Mouse (Mus musculus) lung, embryonic 14.5 days (tissue): ENCODE data around the gene Rpl28. TPM values are rescaled to one million over a fixed set of nuclear protein-coding genes. Genes with fewer than 3 reads are reported as not detected.
A peak's percentile ranks its signal among the peaks of the same experiment; 100 is the strongest.

Experiments
- ATAC-seq: fragments of 200-750 bp; cut with Nextera tagmentation; 2 replicates; pipeline ENCODE4 v1.8.0; 2017; ENCODE audit warnings: mild to moderate bottlenecking, moderate TSS enrichment, moderate library complexity; ENCODE audit not compliant: insufficient read depth
- DNase-seq: peaks from one replicate; pipeline ENCODE4 v3.0.0-alpha.2; 2015
- H3K27ac ChIP-seq: fragments of 300-500 bp; sonication (generic); 2 replicates; pipeline ENCODE4 v1.5.1; 2014; ENCODE audit warnings: low read depth, mild to moderate bottlenecking, moderate library complexity
- H3K27me3 ChIP-seq: fragments of 300-500 bp; sonication (generic); 2 replicates; pipeline ENCODE4 v1.6.1; 2014; ENCODE audit warnings: low read length, control low read depth; ENCODE audit not compliant: insufficient read depth
- H3K36me3 ChIP-seq: fragments of 300-500 bp; sonication (generic); 2 replicates; pipeline ENCODE4 v1.6.1; 2014; ENCODE audit warnings: control low read depth; ENCODE audit not compliant: insufficient read depth
- H3K4me1 ChIP-seq: fragments of 300-500 bp; sonication (generic); 2 replicates; pipeline ENCODE4 v1.6.1; 2014; ENCODE audit warnings: antibody characterized with exemption, control low read depth; ENCODE audit not compliant: insufficient read depth
- H3K4me2 ChIP-seq: fragments of 300-500 bp; sonication (generic); 2 replicates; pipeline ENCODE4 v1.6.1; 2014; ENCODE audit warnings: mild to moderate bottlenecking
- H3K4me3 ChIP-seq: fragments of 300-500 bp; sonication (generic); 2 replicates; pipeline ENCODE4 v1.5.1; 2014; ENCODE audit warnings: low read depth, low read length
- H3K9ac ChIP-seq: fragments of 300-500 bp; sonication (generic); 2 replicates; pipeline ENCODE4 v1.6.1; 2014
- H3K9me3 ChIP-seq: fragments of 300-500 bp; sonication (generic); 2 replicates; pipeline ENCODE4 v1.6.1; 2016; ENCODE audit warnings: low read depth, low read length, control low read depth
- CTCF ChIP-seq: IDR thresholded peaks from 2 replicates; pipeline ENCODE4 v1.5.1; 2016; ENCODE audit warnings: antibody characterized with exemption, low read depth
- WGBS: fragments of 180-500 bp; shearing (Covaris S2); extraction: QIAGEN DNeasy Blood & Tissue Kit; methylation state at CpG from one replicate; pipeline ENCODE4 v1.1.7; 2014; 5-methylcytosine and 5-hydroxymethylcytosine counted together
- polyA plus RNA-seq: library from polyadenylated mRNA; unstranded; fragments of >200 nt; fragmentation: Nextera tagmentation; extraction: Ambion mirVana; gene quantifications from 2 replicates; pipeline ENCODE4 v1.2.1, GENCODE M21; 2014

Rpl28 gene
- 294 and 337 TPM in 2 replicates for polyA plus RNA-seq

GRCm38 (mm10) chr7:4792278-4793212 lies at the start of gene Rpl28:
Gene Rpl28 (plus strand): TSS chr7:4792874.
- Histone ChIP-seq H3K4me3 (peak within 1 kb of the TSS; percentile 81), H3K9me3 (no peaks in the 10 kb centered on the region), H3K27me3 (peaks cover 6% of the 10 kb centered on the region; the same call in 1 of the 2 replicates), H3K4me2 (peak within 1 kb of the TSS; percentile 81), H3K4me1 (peaks cover 5% of the 10 kb centered on the region; the same call in 1 of the 2 replicates), H3K36me3 (peaks cover 41% of the 10 kb centered on the region), H3K9ac (peak within 1 kb of the TSS; percentile 97), H3K27ac (peak within 1 kb of the TSS; percentile 98)
- 1% methylated on average over 54 of the region's 54 CpGs for WGBS
- TF ChIP-seq CTCF, result no peak
- DNase-seq (peak; percentile 99), ATAC-seq (peak; percentile 87)

DNA sequence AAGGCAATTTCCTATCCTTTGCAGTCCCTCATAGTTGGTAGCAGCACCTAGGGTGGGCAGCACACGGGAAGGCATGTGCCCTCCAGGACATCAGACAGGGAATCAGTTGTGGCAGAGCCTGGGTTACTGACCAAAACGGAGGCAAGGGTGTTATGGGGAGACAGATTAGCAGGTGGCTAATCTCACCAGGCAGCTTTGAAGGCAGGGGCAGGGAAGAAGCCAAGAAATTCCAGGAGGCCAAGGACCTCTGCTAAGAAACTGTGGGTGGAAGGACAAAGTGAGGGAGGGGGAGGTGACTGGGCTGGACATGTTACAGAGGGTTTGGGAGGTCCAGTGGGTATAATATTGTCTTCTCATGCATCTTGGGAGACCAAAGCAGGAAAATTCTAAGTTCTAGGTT lies 49.3 kb upstream of the Rpl28 start:
- H3K4me2 ChIP-seq, result peak overlapping the region; percentile 21; the same call in 1 of the 2 replicates
- H3K9ac ChIP-seq, result no peak overlapping the region
- H3K36me3 ChIP-seq, result peaks cover 39% of the 10 kb centered on the region
- H3K4me3 ChIP-seq, result no peak overlapping the region
- H3K27ac ChIP-seq, result no peak overlapping the region
- H3K4me1 ChIP-seq, result peaks cover 5% of the 10 kb centered on the region; the same call in 1 of the 2 replicates
- 53% methylated on average over 2 of the region's 2 CpGs for WGBS
- DNase-seq (peak; percentile 47), ATAC-seq (no peak)
- H3K9me3 ChIP-seq, result no peaks in the 10 kb centered on the region
- no peak for TF ChIP-seq CTCF
- no peaks in the 10 kb centered on the region for H3K27me3 ChIP-seq

DNA sequence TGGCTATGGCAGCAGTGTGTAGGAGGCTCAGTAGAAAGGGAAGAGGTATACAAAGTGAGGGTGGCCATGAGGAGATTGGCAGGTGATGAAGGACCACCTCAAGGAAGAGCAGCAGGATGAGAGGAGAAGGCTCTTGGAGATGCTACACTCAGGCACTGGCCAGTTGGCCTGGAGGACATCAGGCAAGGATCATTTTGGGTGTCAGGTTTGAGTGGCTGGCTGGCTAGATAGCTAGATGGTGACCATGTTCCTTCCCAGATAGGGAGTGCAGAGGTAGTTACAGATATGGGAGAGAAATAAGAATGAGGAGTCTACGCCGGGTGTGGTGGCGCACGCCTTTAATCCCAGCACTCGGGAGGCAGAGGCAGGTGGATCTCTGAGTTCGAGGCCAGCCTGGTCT lies 47.8 kb upstream of the Rpl28 start:
- DNase-seq, result no peak
- Histone ChIP-seq H3K36me3 (peaks cover 39% of the 10 kb centered on the region), H3K4me2 (no peak overlapping the region), H3K4me1 (no peaks in the 10 kb centered on the region), H3K9me3 (no peaks in the 10 kb centered on the region), H3K27me3 (no peaks in the 10 kb centered on the region), H3K4me3 (no peak overlapping the region), H3K27ac (no peak overlapping the region), H3K9ac (no peak overlapping the region)
- WGBS, result 96% methylated on average over 6 of the region's 6 CpGs
- TF ChIP-seq CTCF, result no peak
- ATAC-seq, result no peak

GRCm38 (mm10) chr7:4746326-4746980 lies 46.2 kb upstream of the Rpl28 start:
- H3K27ac ChIP-seq, result no peak overlapping the region
- peaks cover 39% of the 10 kb centered on the region for H3K36me3 ChIP-seq
- no peak for ATAC-seq
- H3K4me3 ChIP-seq, result no peak overlapping the region
- H3K9ac ChIP-seq, result no peak overlapping the region
- TF ChIP-seq CTCF, result no peak
- WGBS, result 85% methylated on average over 22 of the region's 22 CpGs
- H3K27me3 ChIP-seq, result no peaks in the 10 kb centered on the region
- H3K4me1 ChIP-seq, result no peaks in the 10 kb centered on the region
- H3K9me3 ChIP-seq, result no peaks in the 10 kb centered on the region
- H3K4me2 ChIP-seq, result no peak overlapping the region
- no peak for DNase-seq

DNA sequence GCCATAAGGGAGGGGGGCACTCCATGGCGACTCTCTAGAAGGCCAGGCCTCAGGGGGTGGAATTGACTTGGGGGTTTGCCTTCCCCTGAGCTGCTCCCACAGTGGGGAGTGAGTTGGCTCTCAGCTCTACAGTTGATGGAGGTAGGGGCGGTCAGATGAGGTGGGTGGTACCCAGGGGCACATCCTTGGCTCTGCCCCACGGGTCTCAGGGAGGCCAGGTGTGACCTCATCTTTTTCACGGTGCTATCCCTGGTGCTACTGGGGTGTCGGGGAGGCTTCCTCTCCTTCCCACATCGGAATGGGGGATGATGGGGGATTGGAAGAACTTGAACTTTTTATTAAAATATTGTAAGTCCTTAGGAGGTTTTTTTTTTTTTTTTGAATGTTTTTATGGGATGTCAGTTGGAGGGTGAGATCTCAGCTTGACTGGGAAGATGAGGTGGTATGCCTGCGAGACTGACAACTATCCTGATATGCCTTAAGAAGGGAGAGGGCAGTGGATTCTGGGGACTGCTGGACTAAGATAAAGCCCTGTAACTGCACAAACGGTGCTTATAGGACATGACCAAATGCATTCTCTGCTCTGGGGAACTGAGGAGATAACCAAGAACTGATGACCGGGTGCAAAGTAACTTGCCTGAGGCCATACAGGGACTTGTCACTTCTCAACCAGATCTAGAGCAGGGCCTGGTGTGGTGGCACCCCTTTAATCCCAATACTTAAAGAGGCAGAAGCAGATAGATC lies 45.3 kb upstream of the Rpl28 start:
- Histone ChIP-seq H3K36me3 (peaks cover 36% of the 10 kb centered on the region), H3K4me3 (no peak overlapping the region), H3K4me2 (no peak overlapping the region), H3K27me3 (no peaks in the 10 kb centered on the region), H3K9ac (no peak overlapping the region), H3K27ac (no peak overlapping the region), H3K4me1 (peaks cover 3% of the 10 kb centered on the region; the same call in 1 of the 2 replicates), H3K9me3 (no peaks in the 10 kb centered on the region)
- TF ChIP-seq CTCF, result no peak
- ATAC-seq (no peak), DNase-seq (no peak)
- 59% methylated on average over 9 of the region's 9 CpGs for WGBS

GRCm38 (mm10) chr7:4748321-4748720 lies 44.4 kb upstream of the Rpl28 start:
- Histone ChIP-seq H3K27me3 (no peaks in the 10 kb centered on the region), H3K4me2 (no peak overlapping the region), H3K9me3 (no peaks in the 10 kb centered on the region), H3K4me3 (no peak overlapping the region), H3K4me1 (peaks cover 3% of the 10 kb centered on the region; the same call in 1 of the 2 replicates), H3K27ac (no peak overlapping the region; the same call in 1 of the 2 replicates), H3K36me3 (peaks cover 27% of the 10 kb centered on the region), H3K9ac (no peak overlapping the region)
- ATAC-seq (no peak), DNase-seq (no peak)
- no peak for TF ChIP-seq CTCF
- WGBS, result 69% methylated on average over 4 of the region's 4 CpGs
